Mouse (Mus musculus): ENCODE results near the gene Pfdn2. TPM values are rescaled to one million over a fixed set of nuclear protein-coding genes. Genes with fewer than 3 reads are reported as not detected.
A peak's percentile ranks its signal among the peaks of the same experiment; 100 is the strongest.
"Not testable (repeated sequence)": the region's sequence is repeated elsewhere in the genome, so short reads cannot be mapped to it uniquely, and the experiment has no call there.

Gene Pfdn2
- 100 to 1,000 TPM; 177 to 190 TPM for total RNA-seq (2021)
- long read RNA-seq, transcript Pfdn2-202 (4 exons, 1,735 nt) = major isoform, 61 of 69 reads
- long read RNA-seq, partial matches to known transcripts = 5 of 69 reads
- long read RNA-seq, other reads (novel, unspliced or antisense) = 2 of 69 reads

DNA sequence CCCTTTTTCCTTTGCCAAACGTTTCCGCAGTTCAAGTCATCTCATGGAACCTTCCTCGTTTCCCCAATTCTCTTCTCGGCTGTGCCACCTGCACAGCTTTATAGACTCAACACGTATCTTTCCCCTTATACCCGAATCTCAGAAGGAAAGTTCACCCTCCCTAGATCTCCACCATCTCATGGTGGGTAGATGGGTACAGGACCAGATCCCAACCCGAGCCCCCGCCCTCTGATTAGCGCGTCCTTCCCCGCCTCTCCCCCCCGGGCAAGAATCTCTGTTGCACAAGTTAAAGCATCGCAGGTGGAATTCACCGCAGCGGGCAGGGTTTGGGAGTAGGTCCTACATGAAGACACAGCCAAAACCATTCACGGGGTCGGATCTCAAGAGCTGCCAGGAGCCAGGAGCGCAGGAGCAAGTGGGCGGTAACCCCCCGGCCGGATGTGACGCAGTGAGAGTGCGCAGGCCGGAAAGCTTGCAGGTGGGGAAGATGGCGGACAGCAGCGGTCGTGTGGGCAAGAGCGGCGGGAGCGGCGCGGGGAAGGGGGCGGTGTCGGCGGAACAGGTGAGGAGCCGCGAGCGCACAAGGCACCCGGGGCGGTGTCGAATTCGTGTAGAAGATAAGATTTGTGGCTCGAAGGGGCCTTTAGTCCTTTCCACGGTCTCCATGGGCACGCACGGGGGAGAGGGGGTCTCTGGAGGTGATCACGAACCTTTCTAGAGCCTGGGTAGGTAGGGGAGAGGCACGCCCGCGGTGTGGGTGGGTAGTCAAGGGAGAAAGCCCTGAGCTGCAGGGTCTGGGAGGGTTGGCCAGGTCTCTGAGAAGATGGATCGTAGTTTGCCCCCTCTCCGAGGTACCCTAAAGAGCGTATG, at the start of gene Pfdn2, which contains the start of gene Nit1:
Gene Pfdn2 (plus strand): TSS at position 446 of the 870 bp plus-strand sequence.
Gene Nit1 (minus strand): TSS at position 422 of the 870 bp plus-strand sequence.
- peak; percentile 91 to 92 for DNase-seq (ENCODE audit: low spot score in 2 of 2)

- DNase-seq (ENCODE audit: low spot score in 2 of 2) = no peak
Observed at GRCm38 (mm10) chr1:171298226-171298625, 47.2 kb upstream of the Pfdn2 start.

- not testable (repeated sequence) for DNase-seq (ENCODE audit: low spot score in 2 of 2)
Observed at GRCm38 (mm10) chr1:171306157-171306556, 39.3 kb upstream of the Pfdn2 start.

DNA sequence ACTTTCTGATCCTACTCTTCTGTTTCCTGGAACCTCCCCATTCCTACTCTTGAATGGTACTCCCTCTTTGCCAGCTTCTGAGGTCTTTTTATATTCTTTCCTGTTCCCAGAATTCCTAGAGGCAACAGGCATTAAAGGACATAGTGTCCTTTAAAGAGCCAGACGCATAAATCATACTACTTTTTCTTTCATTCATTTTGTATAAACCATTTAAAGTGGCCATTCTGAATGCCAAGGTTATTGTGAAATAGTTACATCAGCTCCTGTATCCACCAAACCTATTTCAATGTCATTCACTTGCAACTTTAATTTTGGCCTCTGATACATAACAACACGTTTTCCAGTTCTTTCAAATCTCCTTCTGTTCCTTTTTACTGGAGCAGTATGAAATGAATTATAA, 36.1 kb upstream of the Pfdn2 start:
- DNase-seq (ENCODE audit: low spot score in 2 of 2) = no peak

GRCm38 (mm10) chr1:171319748-171320147, 25.7 kb upstream of the Pfdn2 start:
- no peak for DNase-seq (ENCODE audit: low spot score in 2 of 2)

GRCm38 (mm10) chr1:171320151-171320550, 25.3 kb upstream of the Pfdn2 start:
- no peak for DNase-seq (ENCODE audit: low spot score in 2 of 2)

DNA sequence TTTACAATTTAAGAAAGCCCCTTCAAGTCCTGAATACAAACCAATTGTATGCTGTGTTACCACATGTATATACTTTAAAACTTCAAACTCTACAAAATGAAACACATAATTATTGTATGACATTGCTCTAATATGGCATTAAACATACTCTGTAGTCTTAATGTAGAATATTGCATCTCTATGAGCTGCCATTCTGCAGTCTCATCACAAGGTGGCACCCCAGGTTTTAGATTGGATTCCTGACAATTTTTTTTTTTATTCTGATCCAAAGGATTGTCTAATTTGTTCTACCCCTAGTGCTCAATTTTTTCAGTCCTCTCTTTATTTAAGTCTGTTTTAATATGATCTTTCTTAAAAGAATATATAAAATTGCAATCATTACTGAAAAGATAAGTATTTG, 24.1 kb upstream of the Pfdn2 start:
- no peak for DNase-seq (ENCODE audit: low spot score in 2 of 2)

DNA sequence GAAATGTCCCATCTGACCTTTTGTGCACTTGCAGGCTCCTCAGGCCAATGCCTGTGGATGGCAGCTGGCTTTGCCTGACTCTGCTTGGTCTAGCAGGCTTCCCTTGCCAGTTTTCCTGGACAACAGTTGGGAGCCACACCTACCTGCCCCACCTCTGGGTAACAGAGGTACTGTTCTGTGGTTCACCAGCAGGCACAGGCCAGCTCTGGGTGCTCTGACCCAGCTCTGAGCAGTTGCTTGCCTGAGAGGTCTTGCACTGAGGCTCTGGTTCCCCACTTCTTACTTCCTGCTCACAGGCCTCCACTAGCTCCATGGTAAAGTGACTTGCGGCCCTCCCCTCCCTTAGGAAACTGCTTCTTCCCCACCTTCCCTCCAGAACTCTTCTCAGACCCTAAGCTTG, 23.5 kb upstream of the Pfdn2 start:
- no peak for DNase-seq (ENCODE audit: low spot score in 2 of 2)

DNA sequence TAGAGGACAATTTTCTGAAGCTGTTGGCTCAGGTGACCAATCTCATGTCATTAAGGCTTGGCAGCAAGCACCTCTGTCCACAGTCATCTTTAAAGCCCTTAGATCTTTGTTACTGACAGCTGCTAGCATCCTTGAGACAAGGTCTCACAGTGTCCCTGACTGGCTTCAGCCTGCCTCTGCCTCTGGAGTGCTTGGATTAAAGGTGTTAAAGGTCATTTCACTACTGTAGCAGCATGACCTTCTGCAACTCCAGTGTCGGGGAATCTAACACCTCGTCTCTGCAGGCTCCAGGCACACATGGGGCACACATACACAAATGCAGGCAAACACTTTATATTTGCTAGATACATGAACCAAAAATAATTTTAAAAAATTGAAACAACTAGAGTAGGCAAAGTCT, 19.9 kb upstream of the Pfdn2 start:
- no peak for DNase-seq (ENCODE audit: low spot score in 2 of 2)

GRCm38 (mm10) chr1:171326588-171326987, 18.9 kb upstream of the Pfdn2 start:
- not testable (repeated sequence) for DNase-seq (ENCODE audit: low spot score in 2 of 2)

GRCm38 (mm10) chr1:171328244-171328643, 17.2 kb upstream of the Pfdn2 start:
- no peak for DNase-seq (ENCODE audit: low spot score in 2 of 2)

- peak; percentile 95 to 96 for DNase-seq (ENCODE audit: low spot score in 2 of 2)
Observed at GRCm38 (mm10) chr1:171328839-171329432, 16.5 kb upstream of the Pfdn2 start, which contains the start of gene Dedd. Gene Dedd, plus strand, starts transcription at chr1:171329145.

DNA sequence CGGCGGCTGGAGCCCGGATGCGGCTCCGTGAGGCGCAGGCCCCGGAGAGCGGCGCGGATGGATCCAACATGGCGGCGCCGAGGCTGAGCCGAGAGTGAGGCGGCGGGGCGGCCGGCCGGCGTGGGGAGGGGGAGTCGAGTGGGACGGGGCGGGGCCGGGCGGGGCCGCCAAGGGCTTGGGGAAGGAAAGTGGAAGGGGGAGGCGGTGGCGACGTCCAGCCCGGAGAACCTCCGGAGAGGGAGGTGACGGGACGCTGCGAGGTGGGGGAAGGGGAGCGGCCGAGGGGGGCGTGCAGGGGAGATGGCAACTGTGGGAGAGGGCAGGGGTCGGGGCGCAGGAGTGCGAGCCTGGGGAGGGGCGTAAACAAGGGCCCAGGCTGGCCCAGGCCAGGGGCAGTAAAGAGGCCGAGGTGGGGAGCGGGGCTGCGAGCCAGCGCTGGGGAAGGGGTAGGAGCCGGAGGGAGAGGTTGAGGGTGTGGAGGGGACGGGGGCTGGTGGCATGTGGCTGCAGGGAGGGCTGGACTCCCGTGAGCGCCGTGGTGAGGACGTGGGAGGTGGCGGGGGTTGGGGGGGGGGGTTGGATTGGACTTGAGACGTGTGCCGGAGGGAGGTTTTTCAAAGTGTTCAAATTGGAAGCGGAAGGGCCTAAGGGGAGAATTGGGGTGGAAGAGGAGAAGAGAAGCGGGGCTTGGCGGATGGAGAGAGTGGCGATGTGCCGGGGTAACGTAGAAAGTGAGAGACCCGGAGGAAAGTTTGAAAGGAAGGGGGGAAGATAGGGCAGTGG, 15.8 kb upstream of the Pfdn2 start:
- no peak for DNase-seq (ENCODE audit: low spot score in 2 of 2)

- peak in 1 of 2 experiments; percentile 27 for DNase-seq (ENCODE audit: low spot score in 2 of 2)
Observed at GRCm38 (mm10) chr1:171330216-171330560, 15.3 kb upstream of the Pfdn2 start.

- DNase-seq (ENCODE audit: low spot score in 2 of 2) = no peak
Observed at GRCm38 (mm10) chr1:171342262-171343207, 2.9 kb upstream of the Pfdn2 start.

GRCm38 (mm10) chr1:171343922-171344677, 1.4 kb upstream of the Pfdn2 start:
- no peak for DNase-seq (ENCODE audit: low spot score in 2 of 2)

GRCm38 (mm10) chr1:171344715-171345114, 755 bp upstream of the Pfdn2 start:
- no peak for DNase-seq (ENCODE audit: low spot score in 2 of 2)

GRCm38 (mm10) chr1:171346095-171346450, 603 bp downstream of the Pfdn2 start:
- DNase-seq (ENCODE audit: low spot score in 2 of 2) = no peak

DNA sequence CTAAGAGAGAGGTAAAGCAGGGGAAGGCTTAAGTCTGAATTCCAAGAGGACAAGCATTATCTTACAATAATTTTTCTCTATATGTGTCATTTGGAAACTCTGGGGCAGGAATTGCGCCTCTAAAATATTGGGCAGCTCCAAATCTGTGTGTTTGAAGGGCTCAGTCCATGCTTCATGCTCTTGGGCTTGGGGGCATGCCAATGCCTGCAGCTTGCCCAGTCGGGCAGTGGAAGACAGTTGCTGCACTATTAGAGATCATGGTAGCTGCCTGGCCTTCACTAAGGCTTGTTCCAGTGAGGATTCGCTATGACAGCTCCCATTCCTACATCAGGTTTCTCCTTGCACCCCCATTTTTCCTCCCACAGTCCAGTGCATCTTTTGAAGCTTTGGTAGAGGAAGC, 3.2 kb downstream of the Pfdn2 start:
- DNase-seq (ENCODE audit: low spot score in 2 of 2) = no peak

DNA sequence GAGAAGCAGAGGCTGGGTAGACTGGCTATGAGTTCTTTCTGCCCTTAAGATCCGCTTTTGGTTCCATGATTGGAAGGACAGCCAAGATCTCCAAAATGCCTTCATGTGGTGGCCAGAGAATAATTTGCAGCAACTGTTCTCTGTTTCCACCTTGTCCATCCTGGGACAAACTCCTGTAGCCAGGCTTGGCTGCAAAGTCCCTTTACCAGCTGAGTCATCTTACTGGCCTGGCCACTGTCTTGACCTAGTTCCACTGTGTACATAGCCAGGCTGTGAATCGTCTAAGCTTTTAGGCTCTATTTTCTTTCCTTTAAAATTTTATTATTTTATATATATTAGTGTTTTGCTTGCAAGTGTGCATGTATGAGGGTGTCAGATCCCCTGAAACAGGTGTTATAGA, 3.7 kb downstream of the Pfdn2 start:
- no peak for DNase-seq (ENCODE audit: low spot score in 2 of 2)

All from layer of hippocampus, adult 18-20 months (tissue).